Mouse (Mus musculus) gastrocnemius, postnatal 36 days (tissue): Measurements from ENCODE around the gene Mllt6. TPM values are rescaled to one million over a fixed set of nuclear protein-coding genes. Genes with fewer than 3 reads are reported as not detected.

Experiments
- DNase-seq, 2 experiments: peaks; one replicate each; pipeline ENCODE4 v3.0.0; 2022
- intact Hi-C: fragments of 180-260 bp; cut with DNase I; formaldehyde crosslinking; loops from one replicate; pipeline ENCODE4 v1.15.1; 2025
- total RNA-seq, 2 experiments: library from RNA; stranded (reverse); gene quantifications; 2 replicates each; pipeline ENCODE4 v1.2.3; 2021

Gene Mllt6
- total RNA-seq, 2 experiments from 2014 or later: 40.7 to 46.4 TPM

GRCm38 (mm10) chr11:97664771-97665240, 1.6 kb downstream of the Mllt6 start:
- peak in 1 of 2 experiments; percentile 4 for DNase-seq
- intact Hi-C loops: loop anchor here (2.0 kb wide), 1 partner anchor 20 kb away; the partner anchor contains the start of gene Cisd3

- intact Hi-C loops: loop anchor here (2.0 kb wide), 1 partner anchor 19 kb away; the partner anchor contains the start of gene Cisd3
- DNase-seq: no peak
These were observed 2.2 kb downstream of the Mllt6 start for GRCm38 (mm10) chr11:97665431-97665830.

GRCm38 (mm10) chr11:97666221-97666620, 3.0 kb downstream of the Mllt6 start:
- intact Hi-C loops: no loop called here
- DNase-seq: no peak

GRCm38 (mm10) chr11:97666794-97667193, 3.6 kb downstream of the Mllt6 start:
- intact Hi-C loops: no loop called here

DNA sequence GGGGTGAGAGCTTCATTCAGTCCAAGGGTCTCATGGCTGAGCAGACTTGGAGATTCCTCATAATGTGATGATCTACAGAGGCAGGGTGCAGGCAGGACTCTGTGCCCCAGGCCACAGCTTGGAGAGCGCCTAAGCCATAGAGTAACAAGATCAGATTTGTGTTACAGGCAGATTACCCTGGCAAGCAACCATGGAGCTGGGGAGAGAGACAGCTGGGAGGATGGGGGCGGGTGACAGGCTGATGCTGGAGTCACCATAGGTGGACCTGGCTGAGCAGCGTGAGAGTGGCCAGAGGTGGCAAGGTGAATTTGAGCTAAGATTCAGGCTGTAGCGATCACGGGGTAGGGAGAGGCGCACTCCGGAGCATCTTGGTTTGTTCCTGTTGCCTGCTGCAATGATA, 4.9 kb downstream of the Mllt6 start:
- DNase-seq: no peak
- intact Hi-C loops: no loop called here

More at GRCm38 (mm10) chr11:97666794-97667193, 3.6 kb downstream of the Mllt6 start:
- DNase-seq: no peak

DNA sequence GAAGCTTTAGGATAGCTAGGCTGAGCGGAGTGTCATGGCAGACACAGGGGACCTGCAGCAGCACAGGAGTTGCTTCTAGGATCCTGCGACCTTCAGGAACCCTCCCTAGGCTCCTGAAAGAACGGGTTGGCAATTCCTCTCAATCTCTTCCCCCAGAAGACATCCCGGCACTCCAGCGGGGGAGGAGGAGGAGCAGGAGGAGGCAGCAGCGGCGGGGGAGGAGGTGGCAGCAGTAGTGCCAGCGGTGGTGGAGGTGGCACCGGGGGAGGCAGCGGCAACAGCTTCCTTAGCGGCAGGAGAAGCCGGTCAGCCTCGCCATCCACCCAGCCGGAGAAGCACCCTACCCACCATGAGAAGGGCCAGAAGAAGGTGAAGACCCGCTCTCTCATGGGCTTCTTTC, 6.1 kb downstream of the Mllt6 start:
- DNase-seq: no peak
- intact Hi-C loops: no loop called here

- DNase-seq: peak in 1 of 2 experiments; percentile 54
- intact Hi-C loops: no loop called here
These were observed 6.6 kb downstream of the Mllt6 start for GRCm38 (mm10) chr11:97669829-97670228.

DNA sequence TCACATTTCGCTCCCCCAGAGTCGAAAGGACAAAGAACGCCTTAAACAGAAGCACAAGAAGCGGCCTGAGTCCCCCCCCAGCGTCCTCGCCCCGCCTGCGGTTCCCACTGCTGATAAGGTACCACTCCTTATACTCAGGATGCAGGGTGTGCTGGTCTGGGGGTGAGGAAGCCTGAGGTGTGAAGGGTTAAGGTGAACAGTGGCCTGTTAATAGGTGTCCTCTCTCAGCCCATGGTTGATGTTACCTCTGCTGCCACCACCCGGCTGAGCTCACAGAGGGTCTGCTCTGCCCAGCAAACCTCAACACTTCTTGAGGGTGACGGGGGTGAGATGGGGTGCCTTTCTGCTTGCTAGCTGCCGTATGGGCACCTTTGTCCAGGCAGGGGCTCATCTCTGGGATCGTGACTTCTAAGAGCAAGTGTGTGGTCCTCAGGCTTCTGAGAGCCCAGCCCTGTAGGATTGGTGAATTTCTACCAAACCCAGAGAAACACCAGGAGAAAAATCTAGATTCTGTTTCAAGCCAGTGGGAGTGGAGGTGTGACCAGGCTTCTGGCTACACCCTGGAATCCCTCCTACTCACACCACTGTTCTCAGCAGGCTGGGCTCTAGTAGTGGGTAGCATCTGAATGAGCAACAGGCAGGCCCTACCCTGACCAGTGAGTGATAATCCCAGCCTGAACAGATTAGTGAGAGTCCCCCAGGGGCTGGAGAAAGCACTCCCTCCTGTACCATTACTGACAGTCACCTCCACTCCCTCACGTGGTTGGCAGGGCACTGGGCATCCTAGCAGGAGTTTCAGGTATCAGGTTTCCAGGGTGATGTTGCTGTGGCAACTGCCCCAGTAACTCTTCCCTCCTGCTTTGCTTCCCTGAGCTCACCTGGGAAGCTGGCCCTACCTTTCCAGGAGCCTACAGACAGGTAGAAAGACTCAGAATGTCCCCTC, 7.3 kb downstream of the Mllt6 start:
- intact Hi-C loops: no loop called here
- no peak for DNase-seq

GRCm38 (mm10) chr11:97671177-97671527, 7.9 kb downstream of the Mllt6 start:
- no peak for DNase-seq
- intact Hi-C loops: no loop called here

DNA sequence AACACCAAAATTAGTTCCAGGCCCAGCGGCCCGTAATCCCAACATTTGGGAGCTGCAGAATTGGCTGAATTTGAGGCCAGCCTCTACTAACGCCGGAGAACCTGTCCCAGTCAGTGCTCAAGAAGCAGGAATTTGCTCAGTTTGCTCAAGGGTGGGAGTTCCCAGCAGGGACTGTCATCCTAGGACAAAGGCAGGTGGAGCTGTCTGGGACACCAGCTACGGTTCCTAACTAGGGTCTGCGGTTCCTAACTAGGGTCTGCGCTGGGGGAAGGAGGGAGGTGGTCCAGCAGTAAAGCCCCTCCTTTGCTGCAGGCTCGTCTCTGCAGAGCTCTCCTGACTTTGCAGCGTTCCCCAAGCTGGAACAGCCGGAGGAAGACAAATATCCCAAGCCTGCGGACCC, 9.9 kb downstream of the Mllt6 start:
- intact Hi-C loops: no loop called here
- no peak for DNase-seq

DNA sequence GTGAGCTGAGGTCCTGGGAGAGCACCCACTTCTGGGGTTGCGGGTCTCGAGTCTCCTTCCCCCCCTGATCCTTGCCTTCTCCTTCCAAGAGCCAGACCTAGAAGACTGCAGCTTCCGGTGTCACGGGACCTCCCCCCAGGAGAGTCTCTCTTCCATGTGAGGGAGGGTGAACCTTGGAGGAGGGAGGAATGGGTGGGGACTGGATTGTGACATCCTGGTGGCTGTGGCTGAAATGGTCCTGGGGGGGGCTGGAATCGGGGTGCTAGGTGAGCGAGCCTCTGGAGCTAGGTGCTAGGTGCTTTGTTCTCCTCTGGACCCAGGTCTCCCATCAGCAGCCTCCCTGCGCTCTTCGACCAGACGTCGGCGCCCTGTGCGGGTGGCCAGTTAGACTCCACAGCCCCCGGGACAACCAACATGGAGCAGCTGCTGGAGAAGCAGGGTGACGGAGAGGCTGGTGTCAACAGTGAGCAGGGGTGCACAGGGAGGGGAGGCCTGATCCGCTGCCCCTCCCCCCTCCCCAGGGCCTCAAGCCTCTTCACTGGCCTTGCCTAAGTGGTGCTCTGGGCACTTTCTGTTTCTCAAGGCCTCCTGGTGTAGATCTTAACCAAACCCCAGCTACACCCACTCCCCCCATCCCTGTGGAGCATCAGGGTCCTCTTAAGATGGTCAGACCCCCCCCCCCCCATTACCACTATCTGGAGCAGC, 13.0 kb downstream of the Mllt6 start:
- DNase-seq: no peak
- intact Hi-C loops: no loop called here

- intact Hi-C loops: no loop called here
- no peak for DNase-seq
These were observed 14.2 kb downstream of the Mllt6 start for GRCm38 (mm10) chr11:97677381-97677780.

- intact Hi-C loops: no loop called here
- DNase-seq: no peak
These were observed 14.6 kb downstream of the Mllt6 start for GRCm38 (mm10) chr11:97677842-97678241.

DNA sequence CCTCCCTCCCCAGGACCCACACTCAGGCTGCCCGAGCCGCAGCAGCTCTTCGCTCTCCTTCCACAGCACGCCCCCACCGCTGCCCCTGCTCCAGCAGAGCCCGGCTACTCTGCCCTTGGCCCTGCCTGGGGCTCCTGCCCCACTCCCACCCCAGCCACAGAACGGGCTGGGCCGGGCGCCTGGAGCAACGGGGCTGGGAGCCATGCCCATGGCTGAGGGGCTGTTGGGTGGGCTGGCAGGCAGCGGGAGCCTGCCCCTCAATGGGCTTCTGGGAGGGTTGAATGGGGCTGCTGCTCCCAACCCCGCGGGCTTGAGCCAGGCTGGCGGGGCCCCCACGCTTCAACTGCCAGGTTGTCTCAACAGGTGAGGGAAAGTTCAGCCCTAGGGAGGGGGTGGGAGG, 15.1 kb downstream of the Mllt6 start:
- DNase-seq: no peak
- intact Hi-C loops: no loop called here

DNA sequence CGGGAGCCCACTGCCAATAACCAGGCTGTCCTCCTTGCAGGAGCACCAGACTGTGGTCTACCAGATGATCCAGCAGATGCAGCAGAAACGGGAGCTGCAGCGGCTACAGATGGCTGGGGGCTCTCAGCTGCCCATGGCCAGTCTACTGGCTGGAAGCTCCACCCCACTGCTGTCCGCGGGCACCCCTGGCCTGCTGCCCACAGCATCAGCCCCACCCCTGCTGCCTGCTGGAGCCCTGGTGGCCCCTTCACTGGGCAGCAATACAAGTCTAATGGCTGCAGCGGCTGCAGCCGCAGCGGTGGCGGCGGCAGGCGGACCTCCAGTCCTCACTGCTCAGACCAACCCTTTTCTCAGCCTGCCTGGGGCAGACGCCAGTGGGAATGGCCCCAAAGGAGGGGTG, 17.2 kb downstream of the Mllt6 start:
- intact Hi-C loops: no loop called here

DNA sequence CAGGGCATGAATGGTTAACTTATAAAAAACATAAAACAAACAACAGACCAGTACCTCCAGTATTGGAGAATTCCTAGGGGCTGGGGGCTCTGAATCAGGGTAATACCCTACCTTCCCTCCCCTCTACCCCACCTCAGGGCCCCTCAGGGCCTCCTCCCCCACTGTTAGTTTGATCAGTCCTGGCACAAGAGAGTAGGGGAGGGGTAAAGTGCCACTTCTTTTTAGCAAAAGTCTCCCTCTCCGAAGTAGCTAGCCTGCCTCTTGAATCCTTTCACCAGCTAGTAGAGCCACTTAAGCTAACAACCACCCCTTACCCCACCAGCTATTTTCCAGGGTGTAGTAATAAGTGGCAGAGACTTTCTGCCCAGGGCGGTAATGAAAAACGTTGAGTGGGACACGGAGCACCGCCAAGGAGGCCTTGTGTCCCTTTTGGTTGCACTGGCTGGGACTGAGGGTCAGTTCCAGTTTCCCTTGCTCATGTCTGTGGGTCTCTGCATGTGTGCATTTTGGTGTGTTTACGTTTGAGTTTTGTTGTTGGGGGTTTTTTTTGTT, 19.4 kb downstream of the Mllt6 start:
- DNase-seq: no peak
- intact Hi-C loops: no loop called here

More for the DNA sequence above, 17.2 kb downstream of the Mllt6 start:
- no peak for DNase-seq

- DNase-seq: no peak
- intact Hi-C loops: loop anchor here (2.0 kb wide), 1 partner anchor 19 kb away; no protein-coding TSS in a partner anchor
These were observed 21.0 kb downstream of the Mllt6 start for GRCm38 (mm10) chr11:97684063-97684680.

- intact Hi-C loops: loop anchor here (2.0 kb wide), 1 partner anchor 20 kb away; no protein-coding TSS in a partner anchor
- DNase-seq: no peak
These were observed 21.6 kb downstream of the Mllt6 start for GRCm38 (mm10) chr11:97684766-97685165.

DNA sequence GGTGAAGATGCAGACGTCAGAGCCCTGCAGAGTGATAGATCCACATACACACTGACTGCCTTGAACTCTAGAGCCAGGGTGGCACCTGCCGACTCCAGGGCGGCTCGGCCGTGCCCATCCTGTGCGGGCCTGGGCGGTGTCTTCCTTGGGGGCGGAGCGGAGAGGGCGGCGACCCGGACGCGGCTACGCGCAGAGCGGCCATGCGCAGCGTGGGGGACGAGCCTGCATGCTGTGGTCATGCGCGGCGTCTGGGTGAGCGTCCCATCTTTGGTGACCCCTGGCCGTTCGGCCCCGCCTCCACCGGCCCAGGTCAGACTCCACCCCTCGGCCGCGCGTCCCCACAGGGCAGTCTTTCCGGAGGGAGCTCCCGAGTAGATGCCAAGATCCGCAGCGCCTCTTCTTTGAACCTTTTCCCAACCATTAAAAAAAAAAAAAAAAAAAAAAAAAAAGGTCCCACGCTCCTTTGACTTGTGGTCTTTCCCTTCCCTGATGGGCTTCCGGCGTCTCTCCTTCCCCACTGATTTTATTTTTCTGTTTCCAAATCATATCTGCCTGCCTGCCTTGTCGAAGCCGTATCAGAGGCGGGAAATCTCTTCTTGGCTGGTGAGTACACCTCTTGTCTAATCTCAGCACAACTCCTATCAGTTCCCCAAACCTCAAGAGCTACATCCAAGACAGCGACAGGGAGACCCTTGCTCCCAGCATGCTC, 22.6 kb downstream of the Mllt6 start, which contains the start of gene Cisd3:
Gene Cisd3 (plus strand): TSS at position 214 of the 709 bp plus-strand sequence.
- intact Hi-C loops: loop anchor here (2.0 kb wide), 1 partner anchor 21 kb away; no protein-coding TSS in a partner anchor
- DNase-seq: peak; percentile 89 to 94
